Mouse (Mus musculus) stomach, embryonic 14.5 days (tissue): ENCODE measurements around the gene Atp5d. TPM values are rescaled to one million over a fixed set of nuclear protein-coding genes. Genes with fewer than 3 reads are reported as not detected.

ENCODE experiments used
- ATAC-seq: fragments of 200-750 bp; cut with Nextera tagmentation; 2 replicates; pipeline ENCODE4 v1.8.0; 2017; ENCODE audit warnings: low read depth, moderate TSS enrichment; ENCODE audit not compliant: insufficient number of reproducible peaks, insufficient read depth, low FRiP score
- H3K27ac ChIP-seq: fragments of 300-500 bp; sonication (generic); 2 replicates; pipeline ENCODE4 v1.5.1; 2014; ENCODE audit warnings: mild to moderate bottlenecking, low read length, moderate library complexity, mixed read lengths
- H3K27me3 ChIP-seq: fragments of 300-500 bp; sonication (generic); 2 replicates; pipeline ENCODE4 v1.6.1; 2014; ENCODE audit warnings: low read length, control low read depth, mixed read lengths; ENCODE audit not compliant: control insufficient read depth, insufficient read depth
- H3K36me3 ChIP-seq: fragments of 300-500 bp; sonication (generic); 2 replicates; pipeline ENCODE4 v1.6.1; 2014; ENCODE audit warnings: mild to moderate bottlenecking, control low read depth, low read length, moderate library complexity, mixed read lengths; ENCODE audit not compliant: control insufficient read depth, insufficient read depth
- H3K4me1 ChIP-seq: fragments of 300-500 bp; sonication (generic); 2 replicates; pipeline ENCODE4 v1.6.1; 2014; ENCODE audit warnings: low read length, control low read depth, mixed read lengths; ENCODE audit not compliant: control insufficient read depth, insufficient read depth
- H3K4me2 ChIP-seq: fragments of 300-500 bp; sonication (generic); replicated peaks from 2 replicates; pipeline ENCODE4 v1.6.1; 2014; ENCODE audit warnings: low read depth, low read length, control low read depth
- H3K4me3 ChIP-seq: fragments of 300-500 bp; sonication (generic); 2 replicates; pipeline ENCODE4 v1.5.1; 2014; ENCODE audit warnings: low read depth, low read length, control low read depth
- H3K9ac ChIP-seq: fragments of 300-500 bp; sonication (generic); replicated peaks from 2 replicates; pipeline ENCODE4 v1.6.1; 2014; ENCODE audit warnings: low read depth, mild to moderate bottlenecking, control low read depth, low read length, moderate library complexity, mixed read lengths
- H3K9me3 ChIP-seq: fragments of 300-500 bp; sonication (generic); 2 replicates; pipeline ENCODE4 v1.6.1; 2016; ENCODE audit warnings: low read depth, low read length, control low read depth; ENCODE audit not compliant: control insufficient read depth
- WGBS: fragments of 180-500 bp; shearing (Covaris S2); extraction: QIAGEN DNeasy Blood & Tissue Kit; methylation state at CpG from one replicate; pipeline ENCODE4 v1.1.7; 2014; 5-methylcytosine and 5-hydroxymethylcytosine counted together
- polyA plus RNA-seq: library from polyadenylated mRNA; unstranded; fragments of >200 nt; fragmentation: Nextera tagmentation; extraction: Ambion mirVana; gene quantifications from 2 replicates; pipeline ENCODE4 v1.2.1, GENCODE M21; 2014

Atp5d gene
- polyA plus RNA-seq, 1 experiment from 2014 or later = 531 TPM

GRCm38 (mm10) chr10:80156002-80156751 is 17.7 kb downstream of the Atp5d start:
- peaks cover 75% of the 10 kb centered on the region for H3K4me1 ChIP-seq
- ATAC-seq = no peak
- peaks cover 64% of the 10 kb centered on the region for H3K36me3 ChIP-seq
- no peaks in the 10 kb centered on the region for H3K27me3 ChIP-seq
- H3K4me2 ChIP-seq = no peak overlapping the region
- peak overlapping the region; percentile 96; the same call in 1 of the 2 replicates for H3K27ac ChIP-seq
- no peak overlapping the region for H3K4me3 ChIP-seq
- WGBS = 84% methylated on average over 29 of the region's 29 CpGs
- H3K9ac ChIP-seq = no peak overlapping the region
- no peaks in the 10 kb centered on the region for H3K9me3 ChIP-seq

GRCm38 (mm10) chr10:80156752-80157053 is 18.3 kb downstream of the Atp5d start:
- no peaks in the 10 kb centered on the region for H3K9me3 ChIP-seq
- H3K4me3 ChIP-seq = no peak overlapping the region
- peaks cover 81% of the 10 kb centered on the region for H3K4me1 ChIP-seq
- H3K4me2 ChIP-seq = no peak overlapping the region
- H3K27ac ChIP-seq = peak overlapping the region; percentile 96; the same call in 1 of the 2 replicates
- ATAC-seq = no peak
- WGBS = 49% methylated on average over 7 of the region's 7 CpGs
- H3K9ac ChIP-seq = no peak overlapping the region
- H3K36me3 ChIP-seq = peaks cover 59% of the 10 kb centered on the region
- no peaks in the 10 kb centered on the region for H3K27me3 ChIP-seq

GRCm38 (mm10) chr10:80157141-80157929 is 18.9 kb downstream of the Atp5d start:
- H3K4me3 ChIP-seq = no peak overlapping the region
- H3K4me1 ChIP-seq = peaks cover 86% of the 10 kb centered on the region
- no peaks in the 10 kb centered on the region for H3K27me3 ChIP-seq
- peaks cover 54% of the 10 kb centered on the region for H3K36me3 ChIP-seq
- peak overlapping the region; percentile 96 for H3K27ac ChIP-seq
- no peak for ATAC-seq
- H3K9ac ChIP-seq = no peak overlapping the region
- WGBS = 59% methylated on average over 15 of the region's 15 CpGs
- H3K9me3 ChIP-seq = no peaks in the 10 kb centered on the region
- H3K4me2 ChIP-seq = no peak overlapping the region

GRCm38 (mm10) chr10:80158307-80158986 is 20.0 kb downstream of the Atp5d start:
- 10% methylated on average over 18 of the region's 18 CpGs for WGBS
- H3K36me3 ChIP-seq = peaks cover 43% of the 10 kb centered on the region
- H3K4me1 ChIP-seq = peaks cover 81% of the 10 kb centered on the region
- H3K4me3 ChIP-seq = no peak overlapping the region; the same call in 1 of the 2 replicates
- no peaks in the 10 kb centered on the region for H3K27me3 ChIP-seq
- peak overlapping the region; percentile 96 for H3K27ac ChIP-seq
- H3K9me3 ChIP-seq = no peaks in the 10 kb centered on the region
- H3K9ac ChIP-seq = no peak overlapping the region; the same call in 1 of the 2 replicates
- no peak for ATAC-seq
- peak overlapping the region; percentile 77 for H3K4me2 ChIP-seq

- H3K4me1 ChIP-seq = peaks cover 80% of the 10 kb centered on the region
- ATAC-seq = peak; percentile 0; the same call in 1 of the 2 replicates
Observed at GRCm38 (mm10) chr10:80159021-80159560, 20.7 kb downstream of the Atp5d start.

GRCm38 (mm10) chr10:80159561-80160454 is 21.4 kb downstream of the Atp5d start:
- peak; percentile 83 for ATAC-seq
- Histone ChIP-seq H3K27ac (peak overlapping the region; percentile 96), H3K4me1 (peaks cover 85% of the 10 kb centered on the region), H3K36me3 (peaks cover 29% of the 10 kb centered on the region), H3K9me3 (no peaks in the 10 kb centered on the region), H3K27me3 (no peaks in the 10 kb centered on the region), H3K9ac (peak overlapping the region; percentile 11; the same call in 1 of the 2 replicates), H3K4me2 (peak overlapping the region; percentile 77), H3K4me3 (peak overlapping the region; percentile 32)
- WGBS = under 1% methylated on average over 55 of the region's 55 CpGs

More at GRCm38 (mm10) chr10:80159021-80159560, 20.7 kb downstream of the Atp5d start:
- Histone ChIP-seq H3K36me3 (peaks cover 36% of the 10 kb centered on the region), H3K4me2 (peak overlapping the region; percentile 77), H3K4me3 (peak overlapping the region; percentile 32), H3K9ac (no peak overlapping the region), H3K9me3 (no peaks in the 10 kb centered on the region), H3K27me3 (no peaks in the 10 kb centered on the region), H3K27ac (peak overlapping the region; percentile 96)
- 6% methylated on average over 12 of the region's 12 CpGs for WGBS

GRCm38 (mm10) chr10:80160455-80161371 is 22.3 kb downstream of the Atp5d start:
- peaks cover 81% of the 10 kb centered on the region for H3K4me1 ChIP-seq
- peak overlapping the region; percentile 32 for H3K4me3 ChIP-seq
- H3K36me3 ChIP-seq = peaks cover 20% of the 10 kb centered on the region
- peak overlapping the region; percentile 45 for H3K9ac ChIP-seq
- peak overlapping the region; percentile 77 for H3K4me2 ChIP-seq
- no peak for ATAC-seq
- WGBS = 2% methylated on average over 32 of the region's 33 CpGs
- peak overlapping the region; percentile 96 for H3K27ac ChIP-seq
- no peaks in the 10 kb centered on the region for H3K27me3 ChIP-seq
- no peaks in the 10 kb centered on the region for H3K9me3 ChIP-seq
